Mouse (Mus musculus) testis, postnatal 10 days (tissue): ENCODE data around the gene Ptgir.

Source experiments
- DNase-seq: peaks from one replicate; pipeline ENCODE4 v3.0.0; 2021; ENCODE audit warnings: low spot score

The Ptgir gene

DNA sequence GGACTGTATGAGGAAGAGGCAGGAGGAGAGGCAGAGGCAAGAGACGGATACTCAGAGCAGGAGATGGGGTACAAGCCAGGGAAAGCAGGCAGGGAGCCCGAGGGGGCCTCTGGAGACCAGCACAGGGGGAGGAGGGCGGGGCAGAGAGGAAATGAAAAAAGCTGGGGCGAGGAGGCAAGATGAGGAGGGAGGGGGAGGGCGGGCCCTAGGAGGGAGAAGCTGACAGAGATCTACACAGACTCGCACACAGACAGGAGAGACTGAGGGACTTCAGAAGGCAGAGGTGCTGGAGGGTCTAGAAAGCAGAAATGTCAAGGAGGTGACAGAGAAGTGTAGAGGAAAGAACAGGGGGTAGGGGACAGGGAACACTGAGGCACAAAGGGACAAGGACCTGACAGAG is at the start of gene Ptgir:
Gene Ptgir, plus strand, starts transcription at position 210 of the 400 bp plus-strand sequence.
- no peak for DNase-seq

DNA sequence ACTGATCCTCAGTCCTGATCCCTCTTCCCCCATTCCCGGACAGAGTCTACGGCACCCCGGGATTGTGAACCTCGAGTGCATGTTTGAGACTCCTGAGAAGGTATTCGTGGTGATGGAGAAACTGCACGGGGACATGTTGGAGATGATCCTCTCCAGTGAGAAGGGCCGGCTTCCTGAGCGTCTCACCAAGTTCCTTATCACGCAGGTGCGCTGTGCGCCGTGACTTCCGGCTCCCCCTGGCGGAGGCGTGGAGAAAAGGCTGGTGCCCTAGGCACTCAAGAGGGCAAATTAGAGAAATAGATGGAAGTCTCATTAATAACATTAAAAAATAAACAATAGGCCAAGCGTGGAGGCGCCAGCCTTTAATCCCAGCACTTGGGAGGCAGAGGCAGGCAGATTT is 48.0 kb upstream of the Ptgir start:
- DNase-seq = peak; percentile 69

DNA sequence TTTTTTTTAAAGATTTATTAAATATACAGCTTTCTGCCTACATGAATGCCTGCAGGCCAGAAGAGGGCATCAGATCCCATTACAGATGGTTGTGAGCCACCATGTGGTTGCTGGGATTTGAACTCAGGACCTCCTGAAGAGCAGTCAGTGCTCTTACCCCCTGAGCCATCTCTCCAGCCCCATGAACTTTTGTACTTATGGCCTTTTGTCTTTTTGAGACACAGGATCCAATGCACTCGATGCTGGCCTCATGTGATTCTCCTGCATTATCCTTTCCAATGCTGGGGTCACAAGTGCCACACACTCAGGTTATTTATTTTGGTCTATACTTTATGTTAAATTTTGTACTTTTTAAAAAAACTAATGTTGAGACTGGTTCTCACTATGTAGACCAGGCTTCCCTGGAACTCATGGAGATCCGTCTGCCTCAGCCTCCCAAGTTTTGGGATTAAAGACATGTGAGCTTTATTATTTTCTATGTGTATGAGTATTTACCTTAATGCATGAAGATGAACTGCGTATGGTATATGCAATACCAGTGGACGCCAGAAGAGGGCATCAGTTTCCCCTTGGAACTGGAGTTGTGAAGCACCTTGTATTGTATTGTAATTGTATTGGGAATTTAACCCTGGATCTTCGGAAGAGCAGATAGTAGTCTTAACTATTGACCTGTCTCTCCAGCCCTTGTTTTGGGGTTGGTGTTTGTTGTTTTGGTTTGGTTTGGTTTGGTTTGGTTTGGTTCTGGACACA is 46.2 kb upstream of the Ptgir start:
- DNase-seq = peak; percentile 74

DNA sequence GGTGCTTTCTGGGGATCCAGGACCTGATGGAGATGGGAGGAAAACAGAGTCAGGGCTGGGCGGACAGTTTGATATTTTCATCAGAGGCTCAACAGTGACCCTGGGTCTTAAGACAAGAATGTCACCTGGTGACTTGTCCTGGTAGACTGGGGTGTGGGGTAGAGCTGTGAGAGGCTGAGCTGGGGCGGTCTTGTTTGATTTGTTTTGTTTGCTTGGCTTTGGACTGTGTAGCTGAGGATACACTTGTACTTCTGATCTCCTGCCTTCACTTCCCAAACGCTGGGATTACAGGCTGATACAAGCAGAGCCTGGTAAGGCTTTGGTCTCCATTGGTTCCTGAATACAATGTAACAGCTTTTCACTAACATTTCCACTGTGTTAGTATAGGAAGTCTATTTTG is 38.8 kb upstream of the Ptgir start:
- DNase-seq = no peak

- no peak for DNase-seq
These were observed 36.8 kb upstream of the Ptgir start for GRCm38 (mm10) chr7:16869497-16869896.

DNA sequence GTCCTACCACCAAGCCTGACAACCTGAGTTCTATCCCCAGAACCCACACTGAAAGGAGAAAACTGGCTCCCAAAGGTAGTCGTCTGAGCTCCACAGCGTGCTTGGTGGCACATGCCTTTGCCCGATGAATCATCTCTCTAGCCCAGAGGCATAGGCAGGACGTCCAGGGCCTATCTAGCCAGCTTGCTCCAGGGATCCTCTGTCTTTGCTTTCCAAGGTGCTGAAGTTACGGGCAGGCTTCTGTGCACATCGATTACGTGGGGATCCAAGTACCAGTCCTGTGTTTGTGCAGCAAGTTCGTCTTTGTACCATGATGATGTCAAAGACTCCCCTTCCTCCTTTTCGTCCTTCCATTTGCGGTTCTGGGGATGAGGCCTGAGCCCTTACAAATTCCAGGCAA is 34.7 kb upstream of the Ptgir start:
- DNase-seq = no peak

- no peak for DNase-seq
These were observed 33.8 kb upstream of the Ptgir start for GRCm38 (mm10) chr7:16872478-16872877.

- DNase-seq = no peak
These were observed 32.9 kb upstream of the Ptgir start for GRCm38 (mm10) chr7:16873392-16873791.

DNA sequence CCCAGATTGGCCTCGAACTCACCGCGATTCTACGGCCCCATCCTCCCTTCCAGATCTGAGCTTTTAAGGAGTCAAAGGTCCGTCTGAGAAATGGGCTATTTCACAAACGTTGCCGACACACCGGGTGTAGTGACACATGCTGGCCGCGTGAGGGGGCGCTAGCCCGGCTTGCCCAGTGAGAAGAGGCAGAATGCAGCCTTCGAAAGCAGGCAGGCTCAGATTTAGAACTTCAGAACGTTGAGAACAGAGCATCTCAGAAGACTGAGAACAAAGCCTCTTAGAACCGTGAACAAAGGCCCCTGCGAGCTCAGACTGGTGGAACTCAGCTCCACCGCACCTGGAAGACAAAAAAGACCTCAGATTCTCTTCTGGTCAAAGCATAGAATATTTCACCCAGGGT is 32.1 kb upstream of the Ptgir start:
- DNase-seq = peak; percentile 88

GRCm38 (mm10) chr7:16874756-16875309 is 31.5 kb upstream of the Ptgir start:
- peak; percentile 100 for DNase-seq

DNA sequence AGATGAGACGGTGACA is 31.2 kb upstream of the Ptgir start, which contains the start of gene Dact3:
Gene Dact3, plus strand, starts transcription at position 8 of the 16 bp plus-strand sequence.
- no peak for DNase-seq

- DNase-seq = no peak
These were observed 31.0 kb upstream of the Ptgir start for GRCm38 (mm10) chr7:16875326-16875725.

DNA sequence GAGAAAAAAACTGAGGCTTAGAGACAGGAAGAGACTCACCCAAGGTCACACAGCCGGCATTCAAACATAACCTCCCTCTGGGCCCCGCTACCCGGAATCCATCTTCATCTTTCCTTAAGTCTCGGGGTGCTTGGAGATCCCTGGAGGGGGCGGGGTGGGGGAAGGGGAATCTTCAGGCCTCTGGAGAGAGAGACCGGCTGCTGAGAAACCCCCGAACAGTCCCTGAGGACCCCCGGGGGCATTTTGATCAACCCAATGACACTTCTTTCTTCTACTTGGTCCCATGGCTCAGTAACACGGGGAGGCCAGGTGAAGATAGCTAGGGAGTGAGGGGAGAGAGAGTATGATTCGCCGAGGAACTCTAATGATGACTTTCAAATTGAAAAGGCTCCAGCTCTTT is 30.3 kb upstream of the Ptgir start:
- DNase-seq = no peak

DNA sequence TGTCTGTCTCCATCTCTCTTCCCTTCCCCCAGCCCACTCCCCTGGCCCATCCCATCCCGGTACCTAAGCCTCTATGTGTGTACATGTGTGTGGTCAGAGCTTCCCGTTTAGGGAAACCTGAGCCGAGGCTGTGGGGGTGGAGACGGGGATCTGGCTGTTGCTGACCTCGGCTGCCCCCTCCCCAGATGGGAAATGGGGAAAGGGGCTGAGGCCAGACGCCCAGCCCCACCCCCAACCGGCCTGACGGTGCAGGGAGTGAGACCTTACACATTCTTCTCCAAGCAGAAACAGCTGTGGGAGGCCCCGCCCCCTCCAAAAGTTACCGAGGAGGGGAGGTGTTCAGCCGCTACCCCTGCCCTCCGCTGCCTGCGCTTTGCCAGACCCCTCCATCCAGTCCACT is 29.7 kb upstream of the Ptgir start:
- DNase-seq = peak; percentile 79

GRCm38 (mm10) chr7:16877717-16878116 is 28.6 kb upstream of the Ptgir start:
- DNase-seq = no peak

DNA sequence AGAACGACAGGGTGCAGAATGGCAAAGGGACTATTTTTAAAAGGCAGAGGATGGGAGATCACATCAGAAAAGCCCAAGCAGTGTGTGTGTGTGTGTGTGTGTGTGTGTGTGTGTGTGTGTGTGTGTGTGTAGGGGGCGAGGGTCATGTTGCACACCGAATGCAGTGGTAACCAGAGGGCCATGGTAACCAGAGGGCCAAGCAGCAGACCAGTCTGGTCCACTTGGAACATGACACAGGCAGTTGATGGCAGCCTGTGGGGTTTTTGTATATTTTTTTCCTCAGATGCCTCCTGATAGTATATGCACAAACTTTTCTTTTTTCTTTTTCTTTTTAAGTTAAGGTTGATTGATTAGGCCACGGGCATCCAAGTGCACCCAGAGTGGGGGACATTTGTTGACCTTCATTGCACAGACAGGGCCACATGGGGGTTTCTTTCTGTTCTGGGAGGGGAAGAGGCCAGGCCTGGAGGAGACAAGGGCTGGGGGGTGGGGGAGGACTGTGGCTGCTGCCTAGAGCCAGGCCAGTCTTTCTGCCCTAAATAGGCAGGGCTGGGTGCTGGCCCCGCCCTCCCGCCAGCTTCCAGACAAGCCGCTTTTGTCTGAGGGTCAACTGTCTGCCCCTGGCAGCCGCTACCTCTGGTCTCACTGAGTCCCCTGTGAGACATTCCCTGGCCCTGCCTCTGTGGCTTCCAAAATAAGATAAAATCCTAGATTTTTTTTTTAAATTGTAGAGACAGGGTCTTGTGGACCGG is 26.3 kb upstream of the Ptgir start:
- DNase-seq = no peak

GRCm38 (mm10) chr7:16880615-16881014 is 25.7 kb upstream of the Ptgir start:
- DNase-seq = no peak

- no peak for DNase-seq
These were observed 23.1 kb upstream of the Ptgir start for GRCm38 (mm10) chr7:16883162-16883561.

GRCm38 (mm10) chr7:16884334-16884733 is 22.0 kb upstream of the Ptgir start:
- DNase-seq = no peak

- peak; percentile 59 for DNase-seq
These were observed 21.0 kb upstream of the Ptgir start for GRCm38 (mm10) chr7:16885271-16885776.

- DNase-seq = no peak
These were observed 20.4 kb upstream of the Ptgir start for GRCm38 (mm10) chr7:16885905-16886304.

DNA sequence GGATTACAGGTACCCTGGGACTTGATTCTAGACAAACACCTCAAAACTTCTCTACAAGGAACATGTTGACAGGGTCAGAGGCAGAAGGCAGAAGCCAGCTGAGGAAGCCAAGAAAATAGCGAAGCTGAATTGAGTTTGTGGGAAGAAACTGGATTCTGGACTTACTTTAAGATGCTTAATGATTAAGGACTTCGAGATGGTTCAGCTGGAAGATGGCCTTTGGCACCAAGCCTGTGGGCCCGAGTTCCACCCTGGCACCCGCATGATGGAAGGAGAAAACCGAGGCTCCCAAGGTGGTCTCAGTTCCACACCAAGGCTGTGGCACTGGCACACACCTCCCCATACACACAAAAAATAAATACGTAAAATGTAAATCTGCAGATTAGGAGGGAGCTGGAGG is 15.8 kb upstream of the Ptgir start:
- no peak for DNase-seq

GRCm38 (mm10) chr7:16890944-16891343 is 15.3 kb upstream of the Ptgir start:
- peak; percentile 87 for DNase-seq
